Mouse (Mus musculus): ENCODE results near the gene Zzz3.
A peak's percentile ranks its signal among the peaks of the same experiment; 100 is the strongest.
"Not testable (repeated sequence)": the region's sequence is repeated elsewhere in the genome, so short reads cannot be mapped to it uniquely, and the experiment has no call there.

Zzz3 gene

GRCm38 (mm10) chr3:152401964-152402670, 6.8 kb downstream of the Zzz3 start:
- DNase-seq = peak; percentile 67

- DNase-seq = no peak
These were observed 7.4 kb downstream of the Zzz3 start for GRCm38 (mm10) chr3:152402671-152403066.

GRCm38 (mm10) chr3:152403827-152404226, 8.6 kb downstream of the Zzz3 start:
- no peak for DNase-seq

- DNase-seq = no peak
These were observed 10.1 kb downstream of the Zzz3 start for GRCm38 (mm10) chr3:152405420-152405819.

- no peak for DNase-seq
These were observed 10.8 kb downstream of the Zzz3 start for GRCm38 (mm10) chr3:152405978-152406640.

GRCm38 (mm10) chr3:152410980-152411551, 15.8 kb downstream of the Zzz3 start:
- DNase-seq = no peak

GRCm38 (mm10) chr3:152412362-152412761, 17.1 kb downstream of the Zzz3 start:
- no peak for DNase-seq

GRCm38 (mm10) chr3:152428925-152429324, 33.7 kb downstream of the Zzz3 start:
- DNase-seq = no peak

- DNase-seq = no peak
These were observed 37.4 kb downstream of the Zzz3 start for GRCm38 (mm10) chr3:152432677-152433076.

GRCm38 (mm10) chr3:152435590-152435989, 40.3 kb downstream of the Zzz3 start:
- DNase-seq = no peak

- DNase-seq = no peak
These were observed 42.8 kb downstream of the Zzz3 start for GRCm38 (mm10) chr3:152438068-152438467.

GRCm38 (mm10) chr3:152442795-152443194, 47.5 kb downstream of the Zzz3 start:
- no peak for DNase-seq

- DNase-seq = no peak
These were observed 48.8 kb downstream of the Zzz3 start for GRCm38 (mm10) chr3:152444114-152444513.

- DNase-seq = no peak
These were observed 51.7 kb downstream of the Zzz3 start for GRCm38 (mm10) chr3:152446966-152447365.

- DNase-seq = no peak
These were observed 57.9 kb downstream of the Zzz3 start for GRCm38 (mm10) chr3:152453163-152453562.

- peak; percentile 12 for DNase-seq
These were observed 62.2 kb downstream of the Zzz3 start for GRCm38 (mm10) chr3:152457308-152458035.

- not testable (repeated sequence) for DNase-seq
These were observed 63.6 kb downstream of the Zzz3 start for GRCm38 (mm10) chr3:152458875-152459274.

GRCm38 (mm10) chr3:152460802-152461201, 65.5 kb downstream of the Zzz3 start:
- no peak for DNase-seq

GRCm38 (mm10) chr3:152462038-152462547, 66.8 kb downstream of the Zzz3 start:
- no peak for DNase-seq

GRCm38 (mm10) chr3:152462900-152463299, 67.6 kb downstream of the Zzz3 start:
- DNase-seq = peak; percentile 54

GRCm38 (mm10) chr3:152464462-152464861, 69.2 kb downstream of the Zzz3 start:
- DNase-seq = no peak

GRCm38 (mm10) chr3:152465338-152465737, 70.1 kb downstream of the Zzz3 start:
- DNase-seq = no peak

- DNase-seq = no peak
These were observed 71.6 kb downstream of the Zzz3 start for GRCm38 (mm10) chr3:152466849-152467248.

All from lung, postnatal 36 days (tissue).